Mouse (Mus musculus): ENCODE results near the gene Tgfbr2. TPM values are rescaled to one million over a fixed set of nuclear protein-coding genes. Genes with fewer than 3 reads are reported as not detected.
"Not testable (repeated sequence)": the region's sequence is repeated elsewhere in the genome, so short reads cannot be mapped to it uniquely, and the experiment has no call there.

Tgfbr2 gene
- polyA plus RNA-seq, 1 experiment from 2014 or later, result 27.2 TPM

GRCm38 (mm10) chr9:116085999-116086398 is 89.2 kb downstream of the Tgfbr2 start:
- peaks cover 12% of the 10 kb centered on the region; the same call in 1 of the 2 replicates for H3K36me3 ChIP-seq (ENCODE audit: control insufficient read depth, insufficient read depth, low read length)
- no peaks in the 10 kb centered on the region for H3K27me3 ChIP-seq (ENCODE audit: control insufficient read depth, insufficient read depth, low read length)
- no peaks in the 10 kb centered on the region for H3K4me1 ChIP-seq (ENCODE audit: control insufficient read depth, insufficient read depth, low read length)
- ATAC-seq (ENCODE audit: low FRiP score, low TSS enrichment), result no peak
- H3K4me3 ChIP-seq (ENCODE audit: low read length), result no peak overlapping the region
- H3K9me3 ChIP-seq (ENCODE audit: control insufficient read depth, low read length), result no peaks in the 10 kb centered on the region
- H3K27ac ChIP-seq (ENCODE audit: low read depth, low read length), result no peak overlapping the region
- no peak overlapping the region for H3K4me2 ChIP-seq (replicated peaks; ENCODE audit: low read depth, low read length)
- H3K9ac ChIP-seq (ENCODE audit: low read depth, low read length), result no peak overlapping the region
- WGBS, result 88% methylated on average over 6 of the region's 6 CpGs

- no peaks in the 10 kb centered on the region; the same call in 1 of the 2 replicates for H3K36me3 ChIP-seq (ENCODE audit: control insufficient read depth, insufficient read depth, low read length)
- H3K27me3 ChIP-seq (ENCODE audit: control insufficient read depth, insufficient read depth, low read length), result no peaks in the 10 kb centered on the region
- H3K4me1 ChIP-seq (ENCODE audit: control insufficient read depth, insufficient read depth, low read length), result no peaks in the 10 kb centered on the region
- H3K4me3 ChIP-seq (ENCODE audit: low read length), result no peak overlapping the region
- H3K9me3 ChIP-seq (ENCODE audit: control insufficient read depth, low read length), result no peaks in the 10 kb centered on the region
- WGBS, result 94% methylated on average over 12 of the region's 12 CpGs
- H3K4me2 ChIP-seq (replicated peaks; ENCODE audit: low read depth, low read length), result no peak overlapping the region
- H3K27ac ChIP-seq (ENCODE audit: low read depth, low read length), result no peak overlapping the region
- ATAC-seq (ENCODE audit: low FRiP score, low TSS enrichment), result no peak
- no peak overlapping the region for H3K9ac ChIP-seq (ENCODE audit: low read depth, low read length)
Observed at GRCm38 (mm10) chr9:116084324-116084931, 90.7 kb downstream of the Tgfbr2 start.

- Histone ChIP-seq H3K4me3 (ENCODE audit: low read length) (no peak overlapping the region), H3K9me3 (ENCODE audit: control insufficient read depth, low read length) (no peaks in the 10 kb centered on the region), H3K4me1 (ENCODE audit: control insufficient read depth, insufficient read depth, low read length) (no peaks in the 10 kb centered on the region), H3K27ac (ENCODE audit: low read depth, low read length) (no peak overlapping the region), H3K36me3 (ENCODE audit: control insufficient read depth, insufficient read depth, low read length) (no peaks in the 10 kb centered on the region; the same call in 1 of the 2 replicates), H3K9ac (ENCODE audit: low read depth, low read length) (no peak overlapping the region), H3K27me3 (ENCODE audit: control insufficient read depth, insufficient read depth, low read length) (no peaks in the 10 kb centered on the region), H3K4me2 (replicated peaks; ENCODE audit: low read depth, low read length) (no peak overlapping the region)
- no peak for ATAC-seq (ENCODE audit: low FRiP score, low TSS enrichment)
- 83% methylated on average over 8 of the region's 8 CpGs for WGBS
Observed at GRCm38 (mm10) chr9:116083726-116084323, 91.3 kb downstream of the Tgfbr2 start.

GRCm38 (mm10) chr9:116083300-116083699 is 91.9 kb downstream of the Tgfbr2 start:
- ATAC-seq (ENCODE audit: low FRiP score, low TSS enrichment), result no peak
- Histone ChIP-seq H3K27ac (ENCODE audit: low read depth, low read length) (no peak overlapping the region), H3K9me3 (ENCODE audit: control insufficient read depth, low read length) (no peaks in the 10 kb centered on the region), H3K4me3 (ENCODE audit: low read length) (no peak overlapping the region), H3K36me3 (ENCODE audit: control insufficient read depth, insufficient read depth, low read length) (no peaks in the 10 kb centered on the region; the same call in 1 of the 2 replicates), H3K27me3 (ENCODE audit: control insufficient read depth, insufficient read depth, low read length) (no peaks in the 10 kb centered on the region), H3K4me2 (replicated peaks; ENCODE audit: low read depth, low read length) (no peak overlapping the region), H3K4me1 (ENCODE audit: control insufficient read depth, insufficient read depth, low read length) (no peaks in the 10 kb centered on the region), H3K9ac (ENCODE audit: low read depth, low read length) (no peak overlapping the region)
- WGBS, result 81% methylated on average over 5 of the region's 5 CpGs

- ATAC-seq (ENCODE audit: low FRiP score, low TSS enrichment), result no peak
- Histone ChIP-seq H3K4me3 (ENCODE audit: low read length) (no peak overlapping the region), H3K27me3 (ENCODE audit: control insufficient read depth, insufficient read depth, low read length) (no peaks in the 10 kb centered on the region), H3K27ac (ENCODE audit: low read depth, low read length) (no peak overlapping the region), H3K4me2 (replicated peaks; ENCODE audit: low read depth, low read length) (no peak overlapping the region), H3K4me1 (ENCODE audit: control insufficient read depth, insufficient read depth, low read length) (no peaks in the 10 kb centered on the region), H3K9ac (ENCODE audit: low read depth, low read length) (no peak overlapping the region), H3K9me3 (ENCODE audit: control insufficient read depth, low read length) (no peaks in the 10 kb centered on the region; the same call in 1 of the 2 replicates), H3K36me3 (ENCODE audit: control insufficient read depth, insufficient read depth, low read length) (no peaks in the 10 kb centered on the region)
- WGBS, result 86% methylated on average over 4 of the region's 4 CpGs
Observed at GRCm38 (mm10) chr9:116081781-116082180, 93.4 kb downstream of the Tgfbr2 start.

- Histone ChIP-seq H3K4me1 (ENCODE audit: control insufficient read depth, insufficient read depth, low read length) (no peaks in the 10 kb centered on the region), H3K9me3 (ENCODE audit: control insufficient read depth, low read length) (no peaks in the 10 kb centered on the region; the same call in 1 of the 2 replicates), H3K4me3 (ENCODE audit: low read length) (no peak overlapping the region), H3K27ac (ENCODE audit: low read depth, low read length) (no peak overlapping the region), H3K36me3 (ENCODE audit: control insufficient read depth, insufficient read depth, low read length) (no peaks in the 10 kb centered on the region), H3K27me3 (ENCODE audit: control insufficient read depth, insufficient read depth, low read length) (no peaks in the 10 kb centered on the region), H3K9ac (ENCODE audit: low read depth, low read length) (no peak overlapping the region), H3K4me2 (replicated peaks; ENCODE audit: low read depth, low read length) (no peak overlapping the region)
- no peak for ATAC-seq (ENCODE audit: low FRiP score, low TSS enrichment)
- 87% methylated on average over 2 of the region's 2 CpGs for WGBS
Observed at GRCm38 (mm10) chr9:116077419-116077818, 97.7 kb downstream of the Tgfbr2 start.

GRCm38 (mm10) chr9:116076946-116077345 is 98.2 kb downstream of the Tgfbr2 start:
- Histone ChIP-seq H3K4me1 (ENCODE audit: control insufficient read depth, insufficient read depth, low read length) (no peaks in the 10 kb centered on the region), H3K9me3 (ENCODE audit: control insufficient read depth, low read length) (no peaks in the 10 kb centered on the region; the same call in 1 of the 2 replicates), H3K9ac (ENCODE audit: low read depth, low read length) (no peak overlapping the region), H3K36me3 (ENCODE audit: control insufficient read depth, insufficient read depth, low read length) (no peaks in the 10 kb centered on the region), H3K27me3 (ENCODE audit: control insufficient read depth, insufficient read depth, low read length) (no peaks in the 10 kb centered on the region), H3K4me3 (ENCODE audit: low read length) (no peak overlapping the region), H3K4me2 (replicated peaks; ENCODE audit: low read depth, low read length) (no peak overlapping the region), H3K27ac (ENCODE audit: low read depth, low read length) (no peak overlapping the region)
- ATAC-seq (ENCODE audit: low FRiP score, low TSS enrichment), result no peak
- WGBS, result 73% methylated on average over 2 of the region's 2 CpGs

- 78% methylated on average over 4 of the region's 4 CpGs for WGBS
- H3K36me3 ChIP-seq (ENCODE audit: control insufficient read depth, insufficient read depth, low read length), result no peaks in the 10 kb centered on the region
- ATAC-seq (ENCODE audit: low FRiP score, low TSS enrichment), result no peak
- no peaks in the 10 kb centered on the region for H3K4me1 ChIP-seq (ENCODE audit: control insufficient read depth, insufficient read depth, low read length)
- no peak overlapping the region for H3K4me3 ChIP-seq (ENCODE audit: low read length)
- no peak overlapping the region for H3K4me2 ChIP-seq (replicated peaks; ENCODE audit: low read depth, low read length)
- no peak overlapping the region for H3K9ac ChIP-seq (ENCODE audit: low read depth, low read length)
- no peak overlapping the region for H3K27ac ChIP-seq (ENCODE audit: low read depth, low read length)
- no peaks in the 10 kb centered on the region for H3K27me3 ChIP-seq (ENCODE audit: control insufficient read depth, insufficient read depth, low read length)
- no peaks in the 10 kb centered on the region; the same call in 1 of the 2 replicates for H3K9me3 ChIP-seq (ENCODE audit: control insufficient read depth, low read length)
Observed at GRCm38 (mm10) chr9:116076163-116076562, 99.0 kb downstream of the Tgfbr2 start.

- H3K27me3 ChIP-seq (ENCODE audit: control insufficient read depth, insufficient read depth, low read length); H3K27ac ChIP-seq (ENCODE audit: low read depth, low read length); H3K4me3 ChIP-seq (ENCODE audit: low read length); H3K9ac ChIP-seq (ENCODE audit: low read depth, low read length); H3K4me1 ChIP-seq (ENCODE audit: control insufficient read depth, insufficient read depth, low read length); ATAC-seq (ENCODE audit: low FRiP score, low TSS enrichment); H3K4me2 ChIP-seq (replicated peaks; ENCODE audit: low read depth, low read length); H3K9me3 ChIP-seq (ENCODE audit: control insufficient read depth, low read length); H3K36me3 ChIP-seq (ENCODE audit: control insufficient read depth, insufficient read depth, low read length): not testable (repeated sequence)
- WGBS, result 94% methylated on average over 1 of the region's 1 CpGs
Observed at GRCm38 (mm10) chr9:116071561-116071960, 103.6 kb downstream of the Tgfbr2 start.
